Mouse (Mus musculus) hindbrain, embryonic 14.5 days (tissue): ENCODE results near the gene Eomes. TPM values are rescaled to one million over a fixed set of nuclear protein-coding genes. Genes with fewer than 3 reads are reported as not detected.
A peak's percentile ranks its signal among the peaks of the same experiment; 100 is the strongest.

Experiments
- ATAC-seq: fragments of 200-750 bp; cut with Nextera tagmentation; 2 replicates; pipeline ENCODE4 v1.8.0; 2017; ENCODE audit warnings: moderate number of reproducible peaks, mild to moderate bottlenecking, moderate TSS enrichment, moderate library complexity; ENCODE audit not compliant: low FRiP score
- DNase-seq: peaks from one replicate; pipeline ENCODE4 v3.0.0-alpha.2; 2015; ENCODE audit warnings: low spot score
- H3K27ac ChIP-seq: fragments of 300-500 bp; sonication (generic); 2 replicates; pipeline ENCODE4 v1.5.1; 2014; ENCODE audit warnings: mild to moderate bottlenecking, moderate library complexity
- H3K27me3 ChIP-seq: fragments of 300-500 bp; sonication (generic); 2 replicates; pipeline ENCODE4 v1.6.1; 2014; ENCODE audit warnings: mild to moderate bottlenecking, low read length, mixed read lengths; ENCODE audit not compliant: control insufficient read depth, insufficient read depth
- H3K36me3 ChIP-seq: fragments of 300-500 bp; sonication (generic); replicated peaks from 2 replicates; pipeline ENCODE4 v1.6.1; 2014; ENCODE audit not compliant: control insufficient read depth, insufficient read depth
- H3K4me1 ChIP-seq: fragments of 300-500 bp; sonication (generic); replicated peaks from 2 replicates; pipeline ENCODE4 v1.6.1; 2014; ENCODE audit warnings: antibody characterized with exemption, low read length, mixed read lengths; ENCODE audit not compliant: control insufficient read depth, insufficient read depth
- H3K4me2 ChIP-seq: fragments of 300-500 bp; sonication (generic); replicated peaks from 2 replicates; pipeline ENCODE4 v1.6.1; 2014; ENCODE audit warnings: mild to moderate bottlenecking, moderate library complexity
- H3K4me3 ChIP-seq: fragments of 300-500 bp; sonication (generic); replicated peaks from 2 replicates; pipeline ENCODE4 v1.5.1; 2014; ENCODE audit warnings: mild to moderate bottlenecking, low read length
- H3K9ac ChIP-seq: fragments of 300-500 bp; sonication (generic); 2 replicates; pipeline ENCODE4 v1.6.1; 2014
- H3K9me3 ChIP-seq: fragments of 300-500 bp; sonication (generic); 2 replicates; pipeline ENCODE4 v1.6.1; 2016; ENCODE audit warnings: low read length; ENCODE audit not compliant: control insufficient read depth
- WGBS: fragments of 180-500 bp; shearing (Covaris S2); extraction: QIAGEN DNeasy Blood & Tissue Kit; methylation state at CpG from one replicate; pipeline ENCODE4 v1.1.7; 2014; 5-methylcytosine and 5-hydroxymethylcytosine counted together
- polyA plus RNA-seq: library from polyadenylated mRNA; unstranded; fragments of >200 nt; fragmentation: Nextera tagmentation; extraction: Ambion mirVana; gene quantifications from 2 replicates; pipeline ENCODE4 v1.2.1, GENCODE M21; 2014

The Eomes gene
- polyA plus RNA-seq, 1 experiment from 2014 or later: 0.66 TPM

DNA sequence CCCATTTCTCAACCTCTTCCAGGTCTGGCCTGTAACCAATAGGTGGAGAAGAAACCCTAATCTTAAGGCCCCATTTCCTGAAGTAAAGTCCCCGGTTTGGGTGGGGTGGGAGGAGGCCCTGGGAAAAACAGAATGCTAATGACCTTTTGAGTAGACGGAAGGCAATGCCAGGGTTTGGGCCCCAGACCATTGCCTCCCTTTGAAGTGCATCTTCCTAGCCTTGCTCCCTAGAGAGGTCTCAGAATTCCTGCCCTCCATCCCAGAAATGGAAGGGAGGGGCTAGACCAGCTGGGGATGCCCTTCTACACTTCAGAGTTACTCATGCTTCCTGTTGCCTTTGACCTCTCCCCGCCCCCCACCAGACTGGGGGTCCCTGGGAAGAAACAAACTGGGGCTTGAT, 6.7 kb upstream of the Eomes start:
- ATAC-seq (no peak), DNase-seq (no peak)
- Histone ChIP-seq H3K4me3 (no peak overlapping the region), H3K27ac (no peak overlapping the region), H3K27me3 (peaks cover 90% of the 10 kb centered on the region), H3K36me3 (no peaks in the 10 kb centered on the region), H3K4me1 (no peaks in the 10 kb centered on the region), H3K9me3 (no peaks in the 10 kb centered on the region), H3K9ac (no peak overlapping the region), H3K4me2 (no peak overlapping the region)
- 6% methylated on average over 3 of the region's 3 CpGs for WGBS

DNA sequence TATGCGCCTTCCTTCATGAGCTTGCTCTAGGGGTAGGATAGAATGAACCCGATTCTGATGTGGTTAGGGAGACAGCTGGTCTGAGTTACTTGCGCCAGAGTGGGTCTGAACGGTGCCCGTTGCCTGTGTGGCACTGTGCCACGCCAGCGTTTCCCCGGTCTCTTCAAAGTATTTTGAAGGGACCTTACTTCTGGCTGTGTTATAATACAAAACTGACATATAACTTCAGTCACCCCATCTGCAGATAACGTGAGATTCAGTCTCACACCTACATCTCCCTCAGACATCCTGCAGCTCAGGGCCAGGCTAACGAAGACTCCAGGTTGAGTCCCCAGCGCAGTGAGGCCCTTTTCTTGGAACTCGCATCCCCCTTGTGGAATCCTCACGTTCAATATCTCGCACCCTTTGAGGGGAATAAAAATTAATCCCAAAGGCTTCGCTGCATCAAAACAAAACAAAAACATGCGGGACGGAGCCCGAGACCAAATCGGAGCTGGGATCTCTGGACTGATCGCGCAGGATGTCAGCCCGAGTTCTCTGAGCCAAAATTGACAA, 1.7 kb upstream of the Eomes start:
- no peak for ATAC-seq
- Histone ChIP-seq H3K36me3 (no peaks in the 10 kb centered on the region), H3K4me1 (0 out of 2 replicates have a peak, but pooled peaks cover 9% of the 10 kb centered on the region), H3K4me3 (peak overlapping the region; percentile 7; the same call in 1 of the 2 replicates), H3K9ac (no peak overlapping the region), H3K27me3 (peaks cover 89% of the 10 kb centered on the region), H3K27ac (no peak overlapping the region), H3K9me3 (no peaks in the 10 kb centered on the region), H3K4me2 (peak overlapping the region; percentile 37)
- 1% methylated on average over 22 of the region's 22 CpGs for WGBS
- peak; percentile 34 for DNase-seq

DNA sequence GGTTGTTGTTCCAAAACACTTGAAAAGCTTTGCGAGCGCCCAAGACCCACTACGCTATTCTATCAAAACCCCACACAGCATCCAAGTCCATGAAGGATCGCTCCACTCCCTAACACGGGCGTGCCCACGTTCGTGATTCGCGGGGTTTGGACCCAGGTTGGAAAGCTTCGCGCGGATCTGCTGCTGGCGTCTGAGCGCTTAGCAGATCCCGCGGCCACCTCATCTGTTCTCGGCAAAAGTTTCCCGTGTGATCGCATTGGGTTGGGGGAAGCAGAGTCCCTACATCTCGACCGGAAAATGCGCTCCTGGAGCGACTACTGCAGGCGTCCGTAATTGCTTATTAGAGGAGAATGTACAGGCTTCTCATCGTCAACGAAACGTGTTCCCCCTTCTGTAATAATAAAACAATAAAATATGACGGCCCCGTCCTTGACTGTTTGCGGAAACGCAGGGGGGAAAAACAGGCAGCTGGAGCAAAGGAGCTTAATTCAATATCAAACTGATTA, 1.2 kb upstream of the Eomes start:
- no peak for ATAC-seq
- Histone ChIP-seq H3K4me3 (peak overlapping the region; percentile 7; the same call in 1 of the 2 replicates), H3K27ac (no peak overlapping the region), H3K36me3 (no peaks in the 10 kb centered on the region), H3K9me3 (no peaks in the 10 kb centered on the region), H3K4me1 (0 out of 2 replicates have a peak, but pooled peaks cover 9% of the 10 kb centered on the region), H3K27me3 (peaks cover 89% of the 10 kb centered on the region), H3K4me2 (peak overlapping the region; percentile 37), H3K9ac (no peak overlapping the region)
- DNase-seq: peak; percentile 54
- WGBS: under 1% methylated on average over 33 of the region's 33 CpGs

- ATAC-seq (no peak), DNase-seq (peak; percentile 40)
- Histone ChIP-seq H3K36me3 (no peaks in the 10 kb centered on the region), H3K4me2 (peak overlapping the region; percentile 37), H3K27ac (no peak overlapping the region), H3K4me1 (0 out of 2 replicates have a peak, but pooled peaks cover 9% of the 10 kb centered on the region), H3K9ac (no peak overlapping the region), H3K4me3 (peak overlapping the region; percentile 8; the same call in 1 of the 2 replicates), H3K27me3 (peaks cover 89% of the 10 kb centered on the region), H3K9me3 (no peaks in the 10 kb centered on the region)
- WGBS: under 1% methylated on average over 31 of the region's 31 CpGs
These were observed 606 bp upstream of the Eomes start for GRCm38 (mm10) chr9:118477281-118477931.

- Histone ChIP-seq H3K4me1 (0 out of 2 replicates have a peak, but pooled peaks cover 9% of the 10 kb centered on the region), H3K9me3 (no peaks in the 10 kb centered on the region), H3K4me3 (peak overlapping the region; percentile 29), H3K9ac (no peak overlapping the region), H3K4me2 (peak overlapping the region; percentile 45), H3K36me3 (no peaks in the 10 kb centered on the region), H3K27me3 (peaks cover 91% of the 10 kb centered on the region), H3K27ac (no peak overlapping the region)
- DNase-seq (peak; percentile 28), ATAC-seq (no peak)
- 0% methylated on average over 27 of the region's 29 CpGs for WGBS
These were observed 436 bp downstream of the Eomes start for GRCm38 (mm10) chr9:118478458-118478838.

DNA sequence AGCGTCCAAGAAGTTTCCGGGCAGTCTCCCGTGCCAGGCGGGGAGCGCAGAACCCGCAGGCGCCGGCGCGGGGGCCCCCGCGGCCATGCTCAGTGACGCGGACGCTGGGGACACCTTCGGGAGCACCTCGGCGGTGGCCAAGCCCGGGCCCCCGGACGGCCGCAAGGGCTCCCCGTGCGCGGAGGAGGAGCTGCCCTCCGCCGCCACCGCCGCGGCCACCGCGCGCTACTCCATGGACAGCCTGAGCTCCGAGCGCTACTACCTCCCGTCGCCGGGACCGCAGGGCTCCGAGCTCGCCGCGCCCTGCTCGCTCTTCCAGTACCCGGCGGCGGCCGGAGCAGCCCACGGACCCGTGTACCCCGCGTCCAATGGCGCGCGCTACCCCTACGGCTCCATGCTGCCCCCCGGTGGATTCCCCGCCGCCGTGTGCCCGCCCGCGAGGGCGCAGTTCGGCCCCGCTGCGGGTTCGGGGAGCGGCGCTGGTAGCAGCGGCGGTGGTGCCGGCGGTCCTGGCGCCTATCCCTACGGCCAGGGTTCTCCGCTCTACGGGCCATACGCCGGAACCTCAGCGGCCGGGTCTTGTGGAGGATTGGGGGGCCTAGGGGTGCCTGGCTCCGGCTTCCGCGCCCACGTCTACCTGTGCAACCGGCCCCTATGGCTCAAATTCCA, 961 bp downstream of the Eomes start:
- peak overlapping the region; percentile 29 for H3K4me3 ChIP-seq
- H3K36me3 ChIP-seq: no peaks in the 10 kb centered on the region
- H3K4me1 ChIP-seq: 0 out of 2 replicates have a peak, but pooled peaks cover 9% of the 10 kb centered on the region
- peak overlapping the region; percentile 45 for H3K4me2 ChIP-seq
- H3K9ac ChIP-seq: no peak overlapping the region
- no peaks in the 10 kb centered on the region for H3K9me3 ChIP-seq
- under 1% methylated on average over 59 of the region's 87 CpGs for whole genome bisulfite sequencing
- H3K27ac ChIP-seq: no peak overlapping the region
- ATAC-seq (peak; percentile 48), DNase-seq (no peak)
- peaks cover 93% of the 10 kb centered on the region for H3K27me3 ChIP-seq

- DNase-seq: no peak
- H3K27ac ChIP-seq: no peak overlapping the region
- H3K9me3 ChIP-seq: no peaks in the 10 kb centered on the region
- 0 out of 2 replicates have a peak, but pooled peaks cover 9% of the 10 kb centered on the region for H3K4me1 ChIP-seq
- no peak for ATAC-seq
- no peaks in the 10 kb centered on the region for H3K36me3 ChIP-seq
- H3K27me3 ChIP-seq: peaks cover 94% of the 10 kb centered on the region
- WGBS: 2% methylated on average over 23 of the region's 23 CpGs
- no peak overlapping the region for H3K4me2 ChIP-seq
- peak overlapping the region; percentile 29 for H3K4me3 ChIP-seq
- H3K9ac ChIP-seq: no peak overlapping the region
These were observed 1.7 kb downstream of the Eomes start for GRCm38 (mm10) chr9:118479508-118480291.

- Histone ChIP-seq H3K9ac (no peak overlapping the region), H3K4me2 (no peak overlapping the region), H3K27me3 (peaks cover 94% of the 10 kb centered on the region), H3K36me3 (no peaks in the 10 kb centered on the region), H3K27ac (no peak overlapping the region), H3K4me1 (0 out of 2 replicates have a peak, but pooled peaks cover 9% of the 10 kb centered on the region), H3K4me3 (no peak overlapping the region), H3K9me3 (no peaks in the 10 kb centered on the region)
- no peak for DNase-seq
- no peak for ATAC-seq
- WGBS: 3% methylated on average over 14 of the region's 14 CpGs
These were observed 2.3 kb downstream of the Eomes start for GRCm38 (mm10) chr9:118480292-118480690.
